Mouse (Mus musculus) C2C12 (cell line): Measurements from ENCODE around the gene Rpl13.

Experiments used
- CEBPB ChIP-seq: IDR thresholded peaks from one replicate; pipeline ENCODE4 v1.6.1; 2011; ENCODE audit warnings: low read depth, mild to moderate bottlenecking, control low read depth, moderate library complexity
- CTCF ChIP-seq: IDR thresholded peaks from one replicate; pipeline ENCODE4 v1.5.1; 2011; ENCODE audit not compliant: control insufficient read depth, insufficient read depth, insufficient read length
- MAX ChIP-seq: IDR thresholded peaks from one replicate; pipeline ENCODE4 v1.6.1; 2011; ENCODE audit warnings: mild to moderate bottlenecking, control low read depth
- MYOD1 ChIP-seq: IDR thresholded peaks from one replicate; pipeline ENCODE4 v1.6.1; 2011; ENCODE audit warnings: low read depth; ENCODE audit not compliant: control insufficient read depth, insufficient read length
- MYOG ChIP-seq: IDR thresholded peaks from one replicate; pipeline ENCODE4 v1.6.1; 2011; ENCODE audit not compliant: control insufficient read depth, insufficient read length; ENCODE audit errors: extremely low read depth
- USF1 ChIP-seq: IDR thresholded peaks from one replicate; pipeline ENCODE4 v1.6.1; 2011; ENCODE audit warnings: low read depth, mild to moderate bottlenecking, control low read depth, moderate library complexity

DNA sequence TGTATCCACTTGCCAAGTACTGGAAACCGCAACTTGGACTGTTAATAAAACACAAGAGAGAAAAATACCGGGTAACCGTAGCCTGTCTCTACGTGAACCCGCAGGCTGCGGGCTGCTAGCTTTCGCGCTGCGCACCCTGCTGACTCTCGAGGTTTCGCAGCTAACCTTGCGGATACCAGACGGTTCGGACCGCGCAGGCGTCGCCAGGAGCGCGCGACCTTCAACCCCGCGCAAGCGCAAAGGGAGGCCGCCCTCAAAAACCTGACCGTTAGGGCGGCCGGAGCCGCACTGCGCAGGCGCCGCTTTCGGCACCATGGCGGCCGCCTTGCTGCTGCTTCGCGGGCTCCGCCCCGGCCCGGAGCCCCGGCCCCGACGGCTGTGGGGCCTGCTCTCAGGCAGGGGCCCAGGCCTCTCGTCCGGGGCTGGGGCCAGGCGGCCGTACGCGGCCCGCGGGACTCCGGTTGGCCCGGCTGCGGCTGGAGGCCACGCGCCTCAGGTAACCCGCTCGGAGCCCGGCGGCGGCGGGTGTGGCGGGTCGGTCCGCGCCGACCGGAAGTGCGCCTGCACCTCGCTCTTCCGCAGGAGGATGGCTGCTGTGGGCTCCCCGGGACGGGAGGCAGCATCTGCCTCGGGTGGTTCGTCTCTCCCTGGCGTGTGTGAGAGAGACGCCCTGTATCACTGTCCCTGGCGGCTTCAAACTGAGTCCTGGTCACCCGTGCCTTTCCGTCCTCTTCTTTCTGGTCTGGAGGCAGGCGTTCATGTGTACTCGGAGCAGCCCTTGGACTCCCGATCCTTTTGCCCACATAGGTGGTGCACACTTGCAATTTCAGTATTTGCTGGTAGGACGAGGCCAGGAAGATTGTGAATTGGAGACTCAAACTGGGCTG, 36.7 kb upstream of the Rpl13 start:
- TF ChIP-seq CTCF (no peak), MAX (no peak), USF1 (no peak), CEBPB (no peak), MYOG (no peak), MYOD1 (no peak)
